Mouse (Mus musculus): ENCODE data around the gene Ccdc12.

- TF ChIP-seq POLR2A (IDR thresholded peaks at IDR 0.05; ENCODE audit: low read depth, low read length) (no peak), CTCF (conservative IDR thresholded peaks at IDR 0.05; ENCODE audit: insufficient read depth, insufficient read length, low read depth, low read length) (no peak)
Measured at GRCm38 (mm10) chr9:110712545-110712944, 56.2 kb downstream of the Ccdc12 start.
